Mouse (Mus musculus): ENCODE data around the gene Tnfsf11. TPM values are rescaled to one million over a fixed set of nuclear protein-coding genes. Genes with fewer than 3 reads are reported as not detected.

Gene Tnfsf11
- 1.8 TPM in 1 of 2 replicates, not detected in the other for total RNA-seq (2021)
- long read RNA-seq, experiment 1 = 0 reads
- long read RNA-seq, experiment 2 = 0 reads

- DNase-seq = peak; percentile 7
These were observed at the start of gene Tnfsf11 for GRCm38 (mm10) chr14:78307286-78308237. Gene Tnfsf11, minus strand, starts transcription at chr14:78308043.

DNA sequence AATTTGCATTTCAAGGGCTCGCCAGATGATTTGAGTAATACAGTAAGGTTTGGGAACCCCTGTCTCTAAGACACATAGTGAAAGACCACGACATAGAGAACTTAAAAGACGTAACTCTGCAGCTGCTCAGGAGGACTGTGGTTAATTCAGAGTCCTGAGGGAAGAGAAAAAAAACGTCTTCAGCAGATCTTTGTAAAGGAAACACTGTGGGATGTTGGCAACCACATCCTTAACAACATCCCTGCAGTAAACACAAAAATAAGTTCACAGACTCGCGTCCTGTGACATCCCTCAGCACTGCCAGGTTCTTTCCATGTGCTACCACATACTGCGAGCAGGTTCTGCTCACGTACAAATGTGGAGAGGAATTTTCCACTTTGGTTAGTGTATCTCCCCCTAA is 48.9 kb upstream of the Tnfsf11 start:
- DNase-seq = no peak

DNA sequence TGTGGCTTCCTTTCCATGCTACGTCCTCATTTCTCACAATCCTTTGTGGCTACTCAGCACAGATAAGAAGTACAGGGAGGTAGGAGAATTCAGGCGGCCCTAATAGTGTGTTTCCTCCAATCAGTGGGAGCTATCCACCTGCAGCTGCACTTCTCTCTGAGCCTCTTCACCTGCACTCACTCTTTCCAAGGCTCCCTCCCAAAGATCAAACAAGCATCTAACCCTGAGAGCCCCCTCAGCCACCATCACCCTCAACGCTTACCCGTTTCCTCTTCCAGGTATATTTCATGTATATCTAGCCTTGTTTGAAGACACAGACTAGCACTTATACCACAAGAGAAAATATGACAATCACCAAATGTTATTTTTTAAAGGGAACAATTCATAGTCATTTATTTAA is 47.5 kb upstream of the Tnfsf11 start:
- DNase-seq = no peak

DNA sequence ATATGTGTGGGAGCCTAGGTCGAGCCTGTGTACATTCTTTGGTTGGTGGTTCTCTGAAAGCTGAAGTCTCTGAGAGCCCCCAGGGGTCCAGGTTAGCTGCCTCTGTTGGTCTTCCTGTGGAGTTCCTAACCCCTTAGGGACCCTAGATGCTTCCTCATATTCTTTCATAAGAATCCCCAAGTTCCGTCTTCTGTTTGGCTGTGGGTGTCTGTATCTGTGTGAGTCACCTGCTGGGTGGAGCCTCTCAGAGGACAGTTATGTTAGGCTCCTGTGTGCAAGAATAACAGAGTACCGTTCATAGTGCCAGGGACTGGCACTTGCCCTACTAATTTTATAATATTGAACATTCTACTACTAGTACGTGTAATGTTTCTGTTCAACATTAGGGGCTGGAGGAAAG is 45.0 kb upstream of the Tnfsf11 start:
- peak; percentile 28 for DNase-seq

- DNase-seq = no peak
These were observed 43.7 kb upstream of the Tnfsf11 start for GRCm38 (mm10) chr14:78351544-78351943.

- DNase-seq = no peak
These were observed 39.9 kb upstream of the Tnfsf11 start for GRCm38 (mm10) chr14:78347715-78348114.

- DNase-seq = no peak
These were observed 35.2 kb upstream of the Tnfsf11 start for GRCm38 (mm10) chr14:78343007-78343406.

DNA sequence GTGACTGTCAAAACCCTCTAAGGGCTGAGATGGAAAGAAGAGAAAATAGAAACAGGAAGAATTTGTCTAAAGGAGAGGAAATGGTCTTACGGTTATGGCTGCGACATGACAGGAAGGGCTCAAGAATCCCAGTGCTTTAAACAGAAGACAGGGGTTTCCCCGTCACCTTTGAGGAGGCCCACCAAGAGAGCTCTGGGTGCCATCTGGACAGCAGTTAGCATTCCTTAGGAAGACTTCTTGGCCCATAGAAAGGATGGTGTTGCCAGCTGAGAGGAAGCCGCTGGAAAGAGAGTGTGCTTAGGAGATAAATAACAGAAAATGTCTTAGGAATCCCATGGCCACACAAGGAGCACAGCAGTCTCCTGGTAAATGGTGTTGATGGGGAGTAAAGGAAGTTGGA is 34.3 kb upstream of the Tnfsf11 start:
- DNase-seq = no peak

DNA sequence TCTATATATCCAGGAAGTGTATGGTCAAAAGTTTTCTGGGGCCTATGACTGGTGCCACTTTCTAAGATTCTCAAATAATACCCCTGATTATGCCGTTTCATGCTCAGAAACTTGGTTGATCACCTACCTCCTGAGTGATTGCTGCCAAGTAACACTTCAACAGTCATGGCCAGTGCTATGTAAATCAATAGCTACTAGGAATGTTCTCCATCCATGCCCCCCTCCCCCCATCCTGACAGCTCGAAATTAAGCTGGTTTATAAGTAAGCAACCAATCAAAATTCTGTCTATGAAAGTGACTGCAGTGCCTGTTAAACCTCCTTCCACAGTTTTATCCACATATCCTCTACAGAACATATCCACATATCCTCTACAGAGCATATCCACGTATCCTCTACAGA is 25.5 kb upstream of the Tnfsf11 start:
- no peak for DNase-seq

- no peak for DNase-seq
These were observed 23.5 kb upstream of the Tnfsf11 start for GRCm38 (mm10) chr14:78331368-78331767.

DNA sequence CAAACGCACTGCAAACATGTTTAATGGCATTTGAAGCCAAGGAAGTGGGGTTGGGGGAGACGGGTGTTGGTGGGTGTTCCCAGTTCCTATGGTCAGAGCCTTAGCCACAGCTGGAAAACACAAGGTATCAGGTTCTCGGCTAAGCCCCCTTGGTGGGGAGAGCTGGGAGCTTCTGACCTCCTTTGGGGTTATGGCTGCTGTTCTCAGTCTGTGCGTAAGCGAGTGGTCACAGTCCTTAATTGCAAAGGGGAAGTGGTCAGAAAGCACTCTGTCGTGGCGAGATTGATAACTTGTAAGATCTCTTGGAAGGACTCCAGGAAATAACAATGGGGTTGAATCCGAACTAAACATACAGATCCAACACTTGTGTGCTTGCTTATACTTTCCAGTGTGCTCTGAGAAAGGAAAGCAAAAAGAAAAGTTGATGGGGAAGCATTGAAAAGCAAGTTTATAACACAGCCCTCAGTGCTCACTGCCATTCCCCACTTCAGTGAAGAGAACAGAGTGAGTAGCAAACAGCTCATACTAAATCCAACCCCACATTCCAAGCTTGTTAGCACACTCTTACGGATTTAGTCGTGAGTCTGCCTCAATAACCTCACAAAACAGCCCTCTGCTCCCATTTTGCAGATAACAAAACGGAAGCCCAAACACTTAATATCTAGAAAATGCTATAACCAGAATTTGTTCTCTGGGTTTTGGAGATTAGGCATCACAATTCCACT is 22.9 kb upstream of the Tnfsf11 start:
- no peak for DNase-seq

DNA sequence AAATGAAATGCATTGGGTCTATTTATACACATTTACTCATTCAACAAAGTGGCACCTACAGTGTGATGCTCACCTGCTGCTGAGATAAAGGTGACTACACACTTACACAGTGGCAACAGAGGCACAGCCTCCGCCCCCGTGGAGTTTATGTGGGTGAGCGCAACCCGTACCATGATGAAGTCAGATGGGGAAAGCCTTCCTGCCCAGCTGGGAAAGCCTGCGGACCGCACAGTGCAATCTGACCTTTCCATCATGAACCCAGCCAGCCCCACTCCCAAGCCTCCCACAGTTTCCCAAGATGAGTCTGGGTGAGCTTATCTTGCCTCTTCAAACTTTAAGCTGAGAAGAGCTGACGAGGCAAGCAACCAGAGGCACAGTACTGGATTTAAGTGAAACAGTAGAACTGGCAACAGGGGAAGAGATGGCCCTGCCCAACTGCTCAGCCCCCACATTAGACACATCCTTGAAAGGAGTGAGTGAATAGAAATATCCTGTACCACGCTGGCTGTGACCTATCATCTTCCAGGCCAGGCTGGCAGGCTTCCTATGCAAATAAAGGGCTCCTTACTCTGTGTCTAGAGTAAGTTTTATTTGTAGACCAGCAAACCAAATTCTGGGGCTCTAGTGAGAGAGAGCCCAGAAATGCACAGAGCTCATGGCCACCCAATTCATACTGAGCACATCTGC is 22.1 kb upstream of the Tnfsf11 start:
- DNase-seq = no peak

- no peak for DNase-seq
These were observed 15.5 kb upstream of the Tnfsf11 start for GRCm38 (mm10) chr14:78323356-78323755.

GRCm38 (mm10) chr14:78322916-78323315 is 15.1 kb upstream of the Tnfsf11 start:
- DNase-seq = no peak

GRCm38 (mm10) chr14:78320248-78320647 is 12.4 kb upstream of the Tnfsf11 start:
- no peak for DNase-seq

DNA sequence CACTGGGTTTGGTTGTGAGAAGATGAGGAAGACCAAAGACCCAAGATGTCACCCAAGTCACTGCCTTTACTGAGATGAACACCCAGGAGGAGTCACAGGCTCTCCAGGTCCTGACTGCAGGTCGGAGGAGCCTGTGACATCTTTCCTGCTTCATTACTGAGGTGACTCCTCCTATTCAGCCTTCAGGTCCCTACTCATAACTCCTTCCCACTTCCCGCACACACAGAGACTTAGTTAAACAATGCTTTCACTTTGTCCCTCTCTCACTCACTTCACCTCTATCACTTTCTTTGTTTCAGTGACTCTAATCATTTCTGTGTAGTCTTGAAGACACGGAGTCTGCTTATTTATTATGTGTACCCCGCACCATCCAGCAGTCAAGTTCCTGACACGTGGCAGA is 11.7 kb upstream of the Tnfsf11 start:
- DNase-seq = no peak

- DNase-seq = no peak
These were observed 11.2 kb upstream of the Tnfsf11 start for GRCm38 (mm10) chr14:78319000-78319399.

DNA sequence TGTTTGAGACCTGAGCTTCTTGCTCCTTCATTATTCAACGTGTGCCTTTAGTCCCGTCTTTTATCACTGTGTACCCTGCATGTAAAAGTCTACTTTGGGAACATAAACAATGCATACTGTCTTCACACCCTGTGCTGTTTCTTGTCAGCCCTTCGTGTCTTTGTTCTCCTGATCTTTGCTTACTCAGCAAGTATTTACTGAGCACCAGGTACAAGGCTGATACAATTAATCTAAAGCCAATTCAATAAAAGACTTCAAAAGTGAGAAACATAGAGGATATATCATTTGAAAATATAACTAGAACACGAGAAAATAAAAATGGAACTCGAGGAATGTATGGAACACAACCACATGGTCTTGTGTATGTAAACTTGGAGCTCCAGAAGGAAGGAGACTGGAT is 9.8 kb upstream of the Tnfsf11 start:
- no peak for DNase-seq

DNA sequence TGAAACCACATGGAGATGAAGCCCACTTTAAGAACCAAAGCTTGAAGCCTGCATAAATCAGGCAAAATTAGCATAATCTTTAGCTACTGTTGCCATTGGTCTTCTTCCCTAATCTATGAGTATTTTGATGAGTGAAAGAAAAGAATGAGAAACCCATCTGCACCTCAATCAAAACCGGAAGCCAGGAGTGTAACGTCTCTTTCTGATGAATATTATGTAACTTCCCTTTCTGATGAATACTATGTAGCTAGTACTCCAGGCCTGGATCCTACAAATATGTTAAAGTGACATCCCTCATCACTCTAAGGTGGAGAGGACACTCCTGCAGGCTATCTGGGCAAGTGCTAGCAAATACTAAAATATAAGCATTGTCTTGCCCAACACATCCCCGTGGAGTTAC is 6.9 kb downstream of the Tnfsf11 start:
- no peak for DNase-seq

GRCm38 (mm10) chr14:78292687-78293086 is 15.2 kb downstream of the Tnfsf11 start:
- DNase-seq = no peak

DNA sequence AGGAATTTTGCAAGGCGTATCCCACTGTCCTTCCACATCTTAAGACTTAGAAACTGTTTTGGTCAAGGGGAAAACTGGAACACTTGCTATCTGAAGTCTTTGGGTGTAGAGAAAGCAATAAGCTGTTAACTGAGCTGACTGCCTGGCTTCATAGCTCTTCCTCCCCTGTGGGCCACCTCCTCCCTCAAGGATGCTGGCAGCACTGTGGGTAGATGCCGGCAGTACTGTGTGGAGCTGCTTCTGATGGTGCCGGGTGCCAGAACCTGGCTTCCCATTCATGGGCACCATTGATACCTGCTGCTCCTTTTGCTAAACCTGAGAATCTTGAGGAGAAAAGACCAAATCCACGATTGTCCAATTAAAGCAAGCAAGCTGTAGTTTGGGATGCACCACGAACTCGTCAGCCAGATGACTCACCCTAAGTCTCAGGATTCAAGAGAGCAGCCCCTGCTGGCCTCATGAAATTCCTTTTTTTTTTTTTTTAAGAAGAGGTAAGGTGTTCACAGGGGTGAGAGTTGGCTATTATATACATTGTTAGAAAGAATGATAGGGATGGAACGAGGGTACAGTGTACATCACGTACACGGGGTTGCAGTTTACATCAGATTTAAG is 17.8 kb downstream of the Tnfsf11 start:
- DNase-seq = no peak

- DNase-seq = no peak
These were observed 18.9 kb downstream of the Tnfsf11 start for GRCm38 (mm10) chr14:78288903-78289302.
